16 mouse cellular contexts compared by ENCODE assay signal in genomic region chr9:43833232-43833631, GRCm38 (mm10).
DNase-seq lines count a peak whose midpoint lies in the region; ATAC-seq lines count a peak whose summit lies in the region.
"Had no signal": no experiment of that assay in that cellular context is flagged by ENCODE, and none has a peak within 500 bp of the region (broad histone marks: within the 10 kb centered on the region; RNA-seq: fewer than 3 reads in every experiment).

No protein-coding gene starts in this region.

- H3K9ac ChIP-seq in hindbrain, embryonic 15.5 days: no peak overlapping the region
- no peak overlapping the region for H3K9ac ChIP-seq in hindbrain, embryonic 12.5 days
- H3K9ac ChIP-seq in neural tube, embryonic 13.5 days: no peak overlapping the region
- H3K9ac ChIP-seq in forebrain, embryonic 16.5 days (replicated peaks; ENCODE audit: low read depth, low read length): no peak overlapping the region

- H3K9me3 ChIP-seq in hindbrain, embryonic 15.5 days: no peaks in the 10 kb centered on the region
- no peaks in the 10 kb centered on the region for H3K9me3 ChIP-seq in hindbrain, embryonic 12.5 days (replicated peaks)
- no peaks in the 10 kb centered on the region for H3K9me3 ChIP-seq in neural tube, embryonic 13.5 days
- no peaks in the 10 kb centered on the region for H3K9me3 ChIP-seq in forebrain, embryonic 16.5 days (ENCODE audit: control insufficient read depth, low read length)

- no peak for DNase-seq in neural tube, embryonic 10.5 days (ENCODE audit: extremely low spot score, low spot score)
- no peak for DNase-seq in adrenal gland, adult 2 months
- DNase-seq in cerebellum, adult 11-12 months: no peak
- DNase-seq: embryo, embryonic 11 days; gastrocnemius, postnatal 36 days; kidney, adult 11 months; lung, adult 18-20 months; lung, postnatal 14 days had no signal

- H3K4me3 ChIP-seq in hindbrain, embryonic 15.5 days: no peak overlapping the region
- no peak overlapping the region for H3K4me3 ChIP-seq in hindbrain, embryonic 12.5 days
- H3K4me3 ChIP-seq in neural tube, embryonic 13.5 days: no peak overlapping the region
- H3K4me3 ChIP-seq in forebrain, embryonic 16.5 days (replicated peaks; ENCODE audit: low read length): no peak overlapping the region
- H3K4me3 ChIP-seq: layer of hippocampus, adult 2 months; left cerebral cortex, adult 2 months had no signal

- 79% methylated on average over 8 of the region's 8 CpGs for WGBS in hindbrain, embryonic 15.5 days
- 94% methylated on average over 8 of the region's 8 CpGs for WGBS in hindbrain, embryonic 12.5 days
- WGBS in neural tube, embryonic 13.5 days: 91% methylated on average over 8 of the region's 8 CpGs
- WGBS in forebrain, embryonic 16.5 days: 67% methylated on average over 8 of the region's 8 CpGs

- no peaks in the 10 kb centered on the region for H3K36me3 ChIP-seq in hindbrain, embryonic 15.5 days
- H3K36me3 ChIP-seq in hindbrain, embryonic 12.5 days: no peaks in the 10 kb centered on the region
- no peaks in the 10 kb centered on the region for H3K36me3 ChIP-seq in neural tube, embryonic 13.5 days
- no peaks in the 10 kb centered on the region for H3K36me3 ChIP-seq in forebrain, embryonic 16.5 days (ENCODE audit: control insufficient read depth, insufficient read depth)

- no peaks in the 10 kb centered on the region for H3K27me3 ChIP-seq in hindbrain, embryonic 15.5 days
- H3K27me3 ChIP-seq in hindbrain, embryonic 12.5 days: no peaks in the 10 kb centered on the region
- no peaks in the 10 kb centered on the region for H3K27me3 ChIP-seq in neural tube, embryonic 13.5 days
- H3K27me3 ChIP-seq in forebrain, embryonic 16.5 days (replicated peaks; ENCODE audit: control insufficient read depth, insufficient read depth, low read length): no peaks in the 10 kb centered on the region

- H3K4me2 ChIP-seq in hindbrain, embryonic 15.5 days: no peak overlapping the region
- no peak overlapping the region for H3K4me2 ChIP-seq in hindbrain, embryonic 12.5 days (replicated peaks)
- H3K4me2 ChIP-seq in neural tube, embryonic 13.5 days: no peak overlapping the region
- H3K4me2 ChIP-seq in forebrain, embryonic 16.5 days (ENCODE audit: low read length): no peak overlapping the region
- H3K4me2 ChIP-seq: liver, embryonic 11.5 days had no signal

- peaks cover 9% of the 10 kb centered on the region for H3K4me1 ChIP-seq in hindbrain, embryonic 15.5 days (replicated peaks)
- H3K4me1 ChIP-seq in hindbrain, embryonic 12.5 days: peaks cover 12% of the 10 kb centered on the region; the same call in 1 of the 2 replicates
- peaks cover 24% of the 10 kb centered on the region for H3K4me1 ChIP-seq in neural tube, embryonic 13.5 days (replicated peaks)
- peaks cover 13% of the 10 kb centered on the region; the same call in 1 of the 2 replicates for H3K4me1 ChIP-seq in forebrain, embryonic 16.5 days (replicated peaks; ENCODE audit: control insufficient read depth, insufficient read depth, low read length)

- H3K27ac ChIP-seq in hindbrain, embryonic 15.5 days (replicated peaks): peak overlapping the region; percentile 49; the same call in 1 of the 2 replicates
- H3K27ac ChIP-seq in hindbrain, embryonic 12.5 days: no peak overlapping the region; the same call in 1 of the 2 replicates
- H3K27ac ChIP-seq in neural tube, embryonic 13.5 days (replicated peaks): peak overlapping the region; percentile 71; the same call in 1 of the 2 replicates
- no peak overlapping the region for H3K27ac ChIP-seq in forebrain, embryonic 16.5 days (ENCODE audit: low read length)
- H3K27ac ChIP-seq: layer of hippocampus, adult 2 months; left cerebral cortex, adult 2 months; stomach, postnatal 0 days had no signal

- ATAC-seq in hindbrain, embryonic 15.5 days (ENCODE audit: low FRiP score, low read depth): peak; percentile 59
- ATAC-seq in hindbrain, embryonic 12.5 days (ENCODE audit: low FRiP score): no peak
- ATAC-seq in neural tube, embryonic 13.5 days (ENCODE audit: low read depth): no peak
- ATAC-seq in forebrain, embryonic 16.5 days: peak; percentile 76

Comparison
In these comparisons a context has a peak if more than half of its experiments do, and no peak if none do; other contexts are left out.
1. ATAC-seq: peak in hindbrain, embryonic 15.5 days (single experiment) and forebrain, embryonic 16.5 days (single experiment); none in hindbrain, embryonic 12.5 days (single experiment) and neural tube, embryonic 13.5 days (single experiment).
2. H3K27ac ChIP-seq: peak in hindbrain, embryonic 15.5 days (single experiment) and neural tube, embryonic 13.5 days (single experiment); none in hindbrain, embryonic 12.5 days (single experiment) and forebrain, embryonic 16.5 days (single experiment).